Mouse (Mus musculus): Measurements from ENCODE around the gene Six1.

Six1 gene

DNA sequence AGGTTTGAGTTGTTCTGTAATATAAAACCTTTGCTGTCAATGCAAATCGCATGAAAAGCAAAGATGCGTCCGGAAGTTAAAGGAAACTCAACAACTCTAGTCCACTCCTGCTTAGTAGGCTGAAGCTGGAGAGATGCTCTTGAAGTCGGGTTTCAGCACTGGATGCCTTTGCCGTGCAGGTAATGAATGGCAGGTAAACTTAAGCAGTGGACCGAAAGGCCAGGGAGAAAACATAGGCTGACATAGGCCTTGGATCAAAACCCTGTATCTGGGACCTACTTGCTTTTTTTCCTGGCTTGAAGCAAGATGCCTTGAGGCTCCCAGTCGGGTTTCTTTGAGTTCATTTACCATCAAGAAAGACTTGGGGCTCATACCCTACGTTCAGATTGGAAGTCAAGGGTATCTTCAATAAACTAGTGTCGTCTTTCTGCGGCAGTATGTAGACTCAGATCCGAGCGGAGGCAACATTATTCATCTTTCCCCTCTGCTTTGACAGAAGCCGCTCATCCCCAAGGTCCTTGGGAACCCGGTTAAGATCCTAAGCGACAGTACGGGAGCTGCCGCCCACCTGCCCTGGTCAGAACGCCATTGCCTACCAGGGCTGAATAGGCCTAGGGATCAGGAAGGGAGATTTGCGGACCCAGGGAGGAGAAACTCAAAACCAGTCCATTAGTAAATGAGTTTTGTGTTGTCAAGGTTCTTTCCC lies 4.0 kb downstream of the Six1 start:
- DNase-seq (ENCODE audit: low spot score in 2 of 2) = no peak

- no peak for DNase-seq (ENCODE audit: low spot score in 2 of 2)
Measured at GRCm38 (mm10) chr12:73048537-73048936, 5.2 kb downstream of the Six1 start.

GRCm38 (mm10) chr12:73047576-73047975 lies 6.1 kb downstream of the Six1 start:
- DNase-seq (ENCODE audit: low spot score in 2 of 2) = no peak

GRCm38 (mm10) chr12:73046607-73047180 lies 7.0 kb downstream of the Six1 start:
- DNase-seq (ENCODE audit: low spot score in 2 of 2) = no peak

DNA sequence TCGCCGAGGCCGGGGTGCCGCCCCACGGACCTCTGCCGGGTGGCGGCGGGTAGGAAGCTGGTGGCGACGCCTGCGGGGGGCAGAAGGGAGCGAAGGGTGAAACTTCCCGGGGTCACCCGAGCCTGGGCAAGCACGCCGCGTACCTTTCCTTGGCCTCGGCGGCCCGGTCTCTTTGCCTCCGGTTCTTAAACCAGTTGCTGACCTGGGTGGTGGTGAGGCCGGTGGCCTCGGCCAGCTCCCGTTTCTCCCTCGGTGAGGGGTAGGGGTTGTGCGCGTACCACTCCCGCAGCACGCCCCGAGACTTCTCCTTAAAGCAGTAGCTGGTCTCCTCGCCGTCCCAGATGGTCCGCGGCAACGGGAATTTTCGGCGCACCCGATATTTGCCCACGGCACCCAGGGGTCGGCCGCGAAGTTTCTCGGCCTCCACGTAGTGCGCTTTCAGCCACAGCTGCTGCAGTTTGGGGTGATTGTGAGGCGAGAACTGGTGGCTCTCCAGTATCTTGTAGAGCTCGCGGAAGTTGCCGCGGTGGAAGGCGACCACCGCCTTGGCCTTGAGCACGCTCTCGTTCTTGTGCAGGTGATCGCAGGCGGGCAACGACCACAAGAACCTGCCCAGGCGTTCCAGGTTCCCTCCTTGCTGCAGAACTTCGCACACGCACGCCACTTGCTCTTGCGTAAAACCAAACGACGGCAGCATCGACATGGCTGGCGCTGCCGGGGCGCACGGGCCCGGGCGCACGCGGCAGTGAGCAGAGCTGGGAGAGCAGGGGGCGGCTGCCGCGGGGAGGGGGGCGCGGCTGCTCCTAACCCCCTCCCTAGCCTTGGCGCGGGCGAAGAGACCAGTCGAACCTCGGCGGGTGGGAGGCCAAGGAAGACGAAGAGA lies 7.7 kb downstream of the Six1 start:
- no peak for DNase-seq (ENCODE audit: low spot score in 2 of 2)

DNA sequence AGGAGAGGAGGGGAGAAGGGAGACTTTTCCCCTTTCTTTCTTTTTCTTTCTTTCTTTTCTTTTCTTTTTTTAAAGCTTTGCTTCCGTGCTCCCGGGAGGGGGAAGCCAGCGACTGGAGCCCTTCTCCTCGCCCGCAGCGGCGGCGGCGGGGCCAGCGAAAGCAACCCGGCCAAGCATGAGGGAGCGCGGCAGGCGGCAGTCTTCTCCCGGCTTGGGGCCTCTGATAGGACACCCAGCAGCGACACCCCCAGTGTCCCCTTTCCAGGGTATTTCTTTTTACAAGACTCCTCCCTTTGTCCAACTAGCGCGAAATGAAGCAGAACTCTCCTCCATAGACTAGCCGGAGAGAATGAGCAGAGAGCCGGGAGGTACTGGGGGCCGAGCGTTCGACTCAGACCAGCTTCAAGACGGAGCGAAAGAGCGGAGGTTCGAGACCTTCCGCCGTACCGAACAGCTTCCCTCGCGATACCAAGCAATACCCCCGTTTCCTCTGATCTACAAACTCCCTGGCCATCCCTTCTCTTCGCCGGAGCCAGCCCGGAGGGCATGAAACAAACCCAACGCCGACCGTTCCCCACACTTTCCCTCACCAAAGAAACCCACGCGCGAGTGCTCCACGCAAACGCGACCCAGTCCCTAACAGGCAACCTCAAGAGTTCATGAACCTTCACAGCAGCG lies 8.5 kb downstream of the Six1 start:
- no peak for DNase-seq (ENCODE audit: low spot score in 2 of 2)

- DNase-seq (ENCODE audit: low spot score in 2 of 2) = no peak
Measured at GRCm38 (mm10) chr12:73044221-73045045, 9.3 kb downstream of the Six1 start.

DNA sequence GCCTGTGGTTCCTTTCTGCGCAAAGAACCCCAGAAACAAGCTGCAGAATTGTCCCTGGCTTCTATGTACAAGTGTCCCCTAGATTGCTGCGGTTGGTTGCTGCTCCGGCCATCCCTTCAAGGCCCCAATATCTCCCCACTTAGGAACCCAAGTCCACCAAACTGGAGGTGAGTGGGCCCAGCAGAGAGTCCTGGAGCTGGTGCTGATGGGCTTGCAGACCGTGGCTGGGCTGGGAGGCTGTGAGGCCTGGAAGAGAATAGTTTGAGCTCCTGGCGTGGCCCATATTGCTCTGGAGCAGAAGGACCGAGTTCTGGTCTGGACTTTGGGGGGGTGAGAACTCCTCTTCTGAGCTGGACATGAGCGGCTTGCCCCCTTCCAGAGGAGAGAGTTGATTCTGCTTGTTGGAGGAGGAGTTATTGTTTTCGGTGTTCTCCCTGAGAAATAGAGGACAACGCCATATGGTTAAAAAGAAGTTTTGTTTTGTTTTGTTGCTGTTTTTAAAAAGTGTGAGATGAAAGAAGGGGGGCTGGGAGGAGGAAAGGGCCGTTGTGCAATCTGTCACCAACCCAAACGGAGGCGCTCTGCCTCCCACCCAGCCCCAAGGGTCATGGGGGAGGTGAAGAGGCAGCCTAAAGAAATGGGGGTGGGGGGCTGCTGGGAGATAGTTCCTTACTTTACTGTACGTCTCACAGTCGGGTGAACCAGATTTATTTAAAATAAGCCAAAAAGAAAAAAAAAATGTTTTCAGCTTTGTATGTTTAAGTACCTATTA lies 10.1 kb downstream of the Six1 start:
- no peak for DNase-seq (ENCODE audit: low spot score in 2 of 2)

- no peak for DNase-seq (ENCODE audit: low spot score in 2 of 2)
Measured at GRCm38 (mm10) chr12:73042903-73043302, 10.8 kb downstream of the Six1 start.

GRCm38 (mm10) chr12:73042406-73042805 lies 11.3 kb downstream of the Six1 start:
- DNase-seq (ENCODE audit: low spot score in 2 of 2) = no peak

DNA sequence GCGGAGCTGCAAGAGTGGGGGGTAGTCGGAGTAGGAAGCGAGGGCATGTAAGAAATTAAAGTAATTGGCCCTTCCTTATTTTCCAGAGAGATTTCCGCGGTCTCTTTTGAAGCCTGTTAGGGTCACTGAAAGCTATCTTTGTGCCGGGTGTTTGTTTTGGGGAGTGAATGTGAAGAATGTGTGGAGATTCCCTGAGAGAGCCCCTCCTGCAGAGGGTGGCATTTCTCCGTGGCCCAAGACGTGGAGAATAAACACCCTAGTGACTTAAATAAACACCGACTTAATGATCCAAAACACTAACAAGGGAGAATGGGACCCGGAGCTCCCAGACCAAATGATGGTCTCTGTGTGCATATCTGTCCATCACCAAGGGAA lies 12.4 kb downstream of the Six1 start:
- DNase-seq (ENCODE audit: low spot score in 2 of 2) = no peak

- DNase-seq (ENCODE audit: low spot score in 2 of 2) = no peak
Measured at GRCm38 (mm10) chr12:73040563-73041255, 13.0 kb downstream of the Six1 start.

DNA sequence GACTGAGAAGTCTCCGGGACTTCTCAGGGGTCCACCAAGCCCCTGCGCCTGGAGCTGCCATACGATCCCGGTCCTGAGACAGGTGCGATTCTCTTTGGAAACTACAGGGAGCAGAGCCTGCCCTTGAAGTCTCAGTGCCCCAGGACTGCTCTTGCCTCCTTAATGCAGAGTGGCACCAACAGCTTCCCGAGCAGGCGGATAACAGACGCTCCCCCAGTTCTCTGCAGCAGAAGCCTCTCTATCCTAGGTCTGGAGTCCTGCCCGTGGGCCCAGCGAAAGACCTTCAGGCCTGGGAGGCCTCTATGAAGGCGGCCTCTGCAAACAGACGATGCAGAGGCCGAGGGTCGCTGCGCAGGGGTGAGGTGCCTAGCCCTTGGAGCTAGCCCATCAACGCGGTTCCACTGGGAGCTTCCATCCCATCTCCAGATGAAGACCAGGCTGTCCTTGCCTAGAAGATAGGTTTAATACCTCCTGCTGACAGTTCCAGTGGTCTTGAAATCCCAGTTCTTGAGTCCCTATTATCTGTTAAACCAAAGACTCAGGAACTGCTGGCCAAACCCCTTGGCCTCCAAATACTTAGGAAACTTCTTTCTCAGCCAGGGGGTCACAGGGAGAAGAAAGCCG lies 13.6 kb downstream of the Six1 start:
- no peak for DNase-seq (ENCODE audit: low spot score in 2 of 2)

GRCm38 (mm10) chr12:73038992-73039938 lies 14.4 kb downstream of the Six1 start:
- DNase-seq (ENCODE audit: low spot score in 2 of 2) = no peak

DNA sequence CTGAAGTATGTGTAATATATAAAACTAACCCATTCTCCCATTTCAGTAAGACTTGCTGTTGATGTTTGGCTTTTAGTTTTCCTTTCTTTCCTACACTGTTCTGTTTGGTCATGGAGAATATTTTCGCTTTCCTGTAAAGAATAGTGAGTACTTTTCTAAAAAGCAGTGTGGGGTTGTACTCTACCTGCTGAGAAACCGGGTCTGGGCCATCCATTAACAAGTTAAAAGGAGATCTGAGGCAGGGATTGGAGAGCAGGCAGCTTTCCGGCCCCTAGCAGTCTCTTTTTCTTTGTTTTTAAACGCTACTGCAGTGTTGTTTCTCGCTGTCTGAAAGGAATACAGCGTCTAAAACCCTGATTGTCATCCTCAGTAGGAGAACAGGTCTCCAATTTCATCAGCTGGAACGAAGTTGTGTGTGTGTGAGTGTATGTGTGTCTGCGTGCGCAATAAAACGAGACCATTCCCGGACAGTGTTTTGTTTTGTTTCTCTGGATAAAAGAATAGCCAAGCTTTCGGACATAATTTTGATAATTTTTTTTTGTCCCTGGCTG lies 15.2 kb downstream of the Six1 start:
- no peak for DNase-seq (ENCODE audit: low spot score in 2 of 2)

DNA sequence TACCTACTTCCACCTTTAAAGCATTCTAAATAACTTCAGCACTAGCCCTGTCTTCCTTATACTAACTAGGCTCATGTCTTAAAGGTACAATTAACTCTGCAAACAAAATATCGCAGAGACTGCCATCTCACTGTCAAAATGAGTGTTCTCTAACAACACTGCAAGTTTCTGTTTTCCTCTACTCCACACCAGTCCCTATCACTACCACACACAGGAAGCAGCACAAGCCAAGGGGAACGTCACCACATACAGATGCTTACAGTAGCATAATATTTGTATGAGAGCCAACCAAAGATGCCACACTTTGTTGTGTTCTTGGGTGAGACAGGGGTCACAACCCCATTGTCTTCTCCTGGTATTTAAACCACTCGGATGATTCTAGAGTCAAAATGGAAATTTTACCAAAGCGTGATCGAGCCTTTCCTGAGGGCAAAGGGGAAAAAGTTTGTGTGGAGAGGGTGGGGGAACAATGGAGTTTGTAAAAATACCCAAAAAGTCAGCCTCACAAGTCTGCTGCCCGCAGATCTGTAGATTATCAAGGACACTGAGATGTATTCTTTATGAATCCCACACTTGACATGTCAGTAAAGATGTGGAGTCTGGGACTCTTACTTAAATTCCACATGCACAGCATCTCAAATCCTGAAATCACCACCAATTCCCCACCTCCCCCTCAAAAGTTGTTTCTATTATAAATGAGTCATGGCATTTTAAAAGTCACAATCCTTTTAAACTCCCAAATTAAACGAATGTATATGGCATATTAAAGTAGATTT lies 16.1 kb downstream of the Six1 start:
- no peak for DNase-seq (ENCODE audit: low spot score in 2 of 2)
